Comparison of ENCODE assay signal across 8 mouse cellular contexts in genomic region chrX:152017186-152017585, GRCm38 (mm10). TPM values are rescaled to one million over a fixed set of nuclear protein-coding genes. Genes with fewer than 3 reads are reported as not detected.
DNase-seq lines count a peak whose midpoint lies in the region; ATAC-seq and TF ChIP-seq lines count a peak whose summit lies in the region.

No protein-coding gene starts in this region.

- H3K36me3 ChIP-seq in embryonic facial prominence, embryonic 12.5 days = peaks cover 6% of the 10 kb centered on the region; the same call in 1 of the 2 replicates
- no peaks in the 10 kb centered on the region for H3K36me3 ChIP-seq in intestine, embryonic 15.5 days
- H3K36me3 ChIP-seq in neural tube, embryonic 12.5 days = no peaks in the 10 kb centered on the region

- peak overlapping the region; percentile 56 for H3K4me2 ChIP-seq in embryonic facial prominence, embryonic 12.5 days (replicated peaks)
- H3K4me2 ChIP-seq in intestine, embryonic 15.5 days (replicated peaks) = peak overlapping the region; percentile 50
- H3K4me2 ChIP-seq in neural tube, embryonic 12.5 days (replicated peaks) = peak overlapping the region; percentile 57

- no peaks in the 10 kb centered on the region for H3K9me3 ChIP-seq in embryonic facial prominence, embryonic 12.5 days
- H3K9me3 ChIP-seq in intestine, embryonic 15.5 days = no peaks in the 10 kb centered on the region
- H3K9me3 ChIP-seq in neural tube, embryonic 12.5 days = no peaks in the 10 kb centered on the region

- H3K9ac ChIP-seq in embryonic facial prominence, embryonic 12.5 days = peak overlapping the region; percentile 56
- H3K9ac ChIP-seq in intestine, embryonic 15.5 days = peak overlapping the region; percentile 54
- peak overlapping the region; percentile 56 for H3K9ac ChIP-seq in neural tube, embryonic 12.5 days

- WGBS in lung, adult 2 months = 28% methylated on average over 14 of the region's 14 CpGs
- WGBS in embryonic facial prominence, embryonic 12.5 days = 24% methylated on average over 14 of the region's 14 CpGs
- WGBS in intestine, embryonic 15.5 days = 23% methylated on average over 14 of the region's 14 CpGs
- 20% methylated on average over 14 of the region's 14 CpGs for WGBS in neural tube, embryonic 12.5 days

- H3K27me3 ChIP-seq in embryonic facial prominence, embryonic 12.5 days = peaks cover 25% of the 10 kb centered on the region
- peaks cover 4% of the 10 kb centered on the region; the same call in 1 of the 2 replicates for H3K27me3 ChIP-seq in intestine, embryonic 15.5 days (replicated peaks)
- H3K27me3 ChIP-seq in neural tube, embryonic 12.5 days (replicated peaks) = peaks cover 7% of the 10 kb centered on the region; the same call in 1 of the 2 replicates

- no peak for TF ChIP-seq POLR2A in lung, adult 2 months (IDR thresholded peaks at IDR 0.05; ENCODE audit: borderline replicate concordance, extremely low read depth, low read depth, low read length)

- H3K4me3 ChIP-seq in lung, adult 2 months (replicated peaks; ENCODE audit: extremely low read depth, low read depth, low read length) = peak overlapping the region; percentile 89
- peak overlapping the region; percentile 49 for H3K4me3 ChIP-seq in embryonic facial prominence, embryonic 12.5 days
- H3K4me3 ChIP-seq in intestine, embryonic 15.5 days (replicated peaks) = peak overlapping the region; percentile 51
- peak overlapping the region; percentile 45 for H3K4me3 ChIP-seq in neural tube, embryonic 12.5 days

- no peak for DNase-seq in lung, adult 2 months
- DNase-seq in lung, postnatal 4 days = no peak
- no peak for DNase-seq in embryo, embryonic 11 days
- DNase-seq in retina, postnatal 1 day = no peak

- no peak for ATAC-seq in embryonic facial prominence, embryonic 12.5 days (ENCODE audit: insufficient number of reproducible peaks, insufficient read depth, low FRiP score, low TSS enrichment)
- no peak for ATAC-seq in intestine, embryonic 15.5 days
- ATAC-seq in neural tube, embryonic 12.5 days (ENCODE audit: low FRiP score, low read depth) = no peak
- no peak for ATAC-seq in inflammation-experienced regulatory T-cells, adult 6 months

- no peak for TF ChIP-seq CTCF in lung, adult 2 months (IDR thresholded peaks at IDR 0.05; ENCODE audit: insufficient read depth, low read length)

- peaks cover 5% of the 10 kb centered on the region for H3K4me1 ChIP-seq in lung, adult 2 months (ENCODE audit: control insufficient read depth, insufficient read depth, low read length)
- peaks cover 3% of the 10 kb centered on the region; the same call in 1 of the 2 replicates for H3K4me1 ChIP-seq in embryonic facial prominence, embryonic 12.5 days
- H3K4me1 ChIP-seq in intestine, embryonic 15.5 days (replicated peaks) = no peaks in the 10 kb centered on the region
- H3K4me1 ChIP-seq in neural tube, embryonic 12.5 days = peaks cover 5% of the 10 kb centered on the region; the same call in 1 of the 2 replicates

- peak overlapping the region; percentile 88; the same call in 1 of the 2 replicates for H3K27ac ChIP-seq in embryonic facial prominence, embryonic 12.5 days
- H3K27ac ChIP-seq in intestine, embryonic 15.5 days = no peak overlapping the region; the same call in 1 of the 2 replicates
- no peak overlapping the region for H3K27ac ChIP-seq in neural tube, embryonic 12.5 days

RNA-seq across cellular contexts. Expression of gene Smc1a, which starts 1.0 kb away (rescaled TPM):
- 15.3 and 22.4 TPM in 2 replicates for polyA plus RNA-seq in lung, adult 2 months (2012; rRNA removed)
- polyA plus RNA-seq in embryonic facial prominence, embryonic 12.5 days (2016; fragmentation: Nextera tagmentation; extraction: Ambion mirVana) = 111 and 126 TPM in 2 replicates
- 89.3 and 92.5 TPM in 2 replicates for polyA plus RNA-seq in intestine, embryonic 15.5 days (2015; fragmentation: Nextera tagmentation; extraction: Ambion mirVana)
- polyA plus RNA-seq in neural tube, embryonic 12.5 days (2016; fragmentation: Nextera tagmentation; extraction: Ambion mirVana) = 100 and 109 TPM in 2 replicates
- 100 to 1,000 TPM in 1 of 3 experiments, 10 to 100 TPM in 2; 80.1 to 110 (median 94.3) TPM for polyA plus RNA-seq in inflammation-experienced regulatory T-cells, adult 6 months (2017; shearing (Covaris generic))

RNA-seq across cellular contexts. Expression of gene Ribc1, which starts 1.1 kb away (rescaled TPM):
- 0.59 and 1.1 TPM in 2 replicates for polyA plus RNA-seq in lung, adult 2 months (2012; rRNA removed)
- polyA plus RNA-seq in embryonic facial prominence, embryonic 12.5 days (2016; fragmentation: Nextera tagmentation; extraction: Ambion mirVana) = 3.6 and 4.4 TPM in 2 replicates
- 3.3 and 3.4 TPM in 2 replicates for polyA plus RNA-seq in intestine, embryonic 15.5 days (2015; fragmentation: Nextera tagmentation; extraction: Ambion mirVana)
- polyA plus RNA-seq in neural tube, embryonic 12.5 days (2016; fragmentation: Nextera tagmentation; extraction: Ambion mirVana) = 3.4 and 3.7 TPM in 2 replicates
- polyA plus RNA-seq in inflammation-experienced regulatory T-cells, adult 6 months (2017; shearing (Covaris generic)) = 1 to 10 TPM; 1.4 to 1.9 (median 1.8) TPM

RNA-seq across cellular contexts. Expression of gene Hsd17b10, which starts 15.5 kb away (rescaled TPM):
- polyA plus RNA-seq in lung, adult 2 months (2012; rRNA removed) = 36.1 and 51.2 TPM in 2 replicates
- polyA plus RNA-seq in embryonic facial prominence, embryonic 12.5 days (2016; fragmentation: Nextera tagmentation; extraction: Ambion mirVana) = 223 and 230 TPM in 2 replicates
- polyA plus RNA-seq in intestine, embryonic 15.5 days (2015; fragmentation: Nextera tagmentation; extraction: Ambion mirVana) = 198 and 211 TPM in 2 replicates
- polyA plus RNA-seq in neural tube, embryonic 12.5 days (2016; fragmentation: Nextera tagmentation; extraction: Ambion mirVana) = 139 and 145 TPM in 2 replicates
- 100 to 1,000 TPM; 101 to 136 (median 117) TPM for polyA plus RNA-seq in inflammation-experienced regulatory T-cells, adult 6 months (2017; shearing (Covaris generic))
